Mouse (Mus musculus) CD4-positive, CD25-positive, alpha-beta regulatory T cell (primary cell): ENCODE data around the gene Mfsd4b1. TPM values are rescaled to one million over a fixed set of nuclear protein-coding genes. Genes with fewer than 3 reads are reported as not detected.

Experiments used
- polyA plus RNA-seq: library from polyadenylated mRNA; unstranded; fragments of 100-300 nt; shearing (Covaris generic); gene quantifications from one replicate; pipeline ENCODE4 v1.2.1, GENCODE M21; 2017

Mfsd4b1 gene
- polyA plus RNA-seq: not detected

GRCm38 (mm10) chr10:40024554-40025428 lies at the start of gene Mfsd4b1:
TSS of gene Mfsd4b1 (minus strand) at chr10:40025268.

DNA sequence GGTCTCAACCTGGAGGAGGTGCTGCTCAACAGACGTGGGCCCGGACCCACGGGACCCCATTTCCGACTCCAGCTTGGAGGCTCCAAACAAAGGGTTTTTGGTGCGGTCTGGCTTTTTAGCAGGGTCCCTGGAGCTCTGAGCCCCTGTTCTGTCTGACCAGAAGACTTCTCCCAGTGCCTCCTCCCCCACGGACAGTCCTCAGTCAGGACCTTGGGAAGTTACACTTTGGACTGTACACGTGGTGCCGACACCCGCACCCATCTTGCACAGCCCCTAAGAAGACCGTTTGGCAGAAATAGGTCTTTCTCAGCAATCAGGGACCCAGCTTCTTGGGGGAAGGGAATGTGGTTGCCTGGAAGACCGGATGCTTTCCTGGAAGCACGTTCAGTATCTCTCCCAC lies 38.6 kb downstream of the Mfsd4b1 start, which contains the start of gene Mfsd4b5:
Mfsd4b5 (minus strand) TSS at position 181 of the 400 bp plus-strand sequence.

DNA sequence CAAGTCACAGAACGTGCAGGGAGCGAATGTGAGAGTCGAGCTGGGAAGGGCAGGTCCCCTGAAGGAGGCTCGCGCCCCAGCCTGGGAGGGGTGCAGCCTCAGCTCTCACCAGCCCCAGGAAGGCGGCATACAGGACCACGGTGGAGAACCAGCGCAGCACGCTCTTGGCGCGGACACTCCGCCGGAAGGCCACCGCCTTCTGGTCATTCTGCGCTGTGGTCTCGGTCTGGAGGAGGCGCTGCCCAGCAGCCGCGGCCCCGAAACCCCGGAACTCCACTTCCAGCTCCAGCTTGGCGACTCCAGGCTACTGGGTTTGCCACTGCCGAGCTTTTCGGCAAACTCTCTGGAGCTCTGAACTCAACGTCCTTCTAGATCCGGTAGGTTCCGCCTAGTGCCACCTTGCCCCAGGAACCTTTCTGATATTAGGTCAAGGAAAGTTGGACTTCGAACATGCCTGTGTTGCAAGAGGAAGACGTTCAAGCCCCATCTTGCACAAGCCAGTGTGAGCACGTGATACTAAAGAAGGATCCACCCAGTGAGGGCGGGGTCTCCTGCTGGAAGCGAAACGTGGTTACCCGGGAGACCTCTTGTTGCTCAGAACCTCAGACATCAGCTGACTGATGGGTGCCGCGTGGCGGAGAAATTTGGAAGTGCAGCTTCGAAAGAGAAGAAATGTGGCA lies 65.2 kb downstream of the Mfsd4b1 start, which contains the start of gene Mfsd4b3:
Mfsd4b3 (minus strand) TSS at position 393 of the 680 bp plus-strand sequence.

Other genes starting within 250 kb of the Mfsd4b1 start
- gene Mfsd4b4, start 126.0 kb downstream of the Mfsd4b1 start, polyA plus RNA-seq: 5.2 TPM
- not detected for gene Mfsd4b2, start 98.3 kb downstream of the Mfsd4b1 start, polyA plus RNA-seq
- gene Mfsd4b3, start 65.1 kb downstream of the Mfsd4b1 start, polyA plus RNA-seq: not detected
- gene Mfsd4b5, start 38.6 kb downstream of the Mfsd4b1 start, polyA plus RNA-seq: 0.28 TPM
- 1.0 TPM for gene Slc16a10, start 117.0 kb upstream of the Mfsd4b1 start, polyA plus RNA-seq
- gene Rpf2, start 221.8 kb upstream of the Mfsd4b1 start, polyA plus RNA-seq: 64.4 TPM
- gene Gtf3c6, start 232.8 kb upstream of the Mfsd4b1 start, polyA plus RNA-seq: 88.1 TPM